Comparison of ENCODE assay signal across 9 mouse cellular contexts in the genomic region with DNA sequence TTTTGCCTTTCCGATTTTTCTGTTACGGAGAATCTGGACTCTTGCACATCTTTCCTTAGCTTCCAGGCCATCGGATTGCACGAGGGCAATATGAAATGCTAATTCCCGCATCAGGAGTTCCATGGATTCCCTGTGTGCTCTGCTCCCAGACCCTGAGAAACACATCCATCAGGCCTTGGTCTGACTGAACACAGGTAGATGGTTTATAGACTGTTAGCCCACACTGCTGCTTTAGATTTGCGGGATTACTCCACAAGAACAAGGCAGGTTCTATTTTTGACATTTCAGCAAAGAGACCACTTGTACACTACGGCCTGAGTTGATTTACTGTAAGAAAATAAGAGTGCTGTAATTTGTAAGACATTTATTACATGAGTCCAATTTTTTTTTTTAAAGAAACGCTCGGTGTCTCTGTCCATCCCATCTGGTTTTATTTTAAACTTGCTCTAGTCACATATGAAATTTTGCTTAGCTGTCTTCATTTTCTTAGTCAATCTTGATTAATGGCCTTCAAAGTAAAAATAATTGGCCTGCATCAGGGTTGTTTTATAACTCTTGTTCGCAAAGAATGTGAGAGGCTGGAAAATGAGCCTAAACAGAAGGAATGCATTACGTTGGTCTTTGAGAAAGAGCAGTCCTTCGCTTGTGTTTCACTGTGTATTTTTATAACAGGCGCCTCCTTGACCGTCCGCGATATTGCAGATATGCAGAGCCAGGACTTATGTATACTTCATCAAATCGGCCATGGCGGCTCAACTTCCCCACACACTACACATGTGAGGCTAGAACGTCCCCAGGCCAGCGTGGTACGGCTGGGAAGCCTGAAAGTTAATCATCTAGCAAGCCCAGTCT.
A peak's percentile ranks its signal among the peaks of the same experiment; 100 is the strongest.
DNase-seq lines count a peak whose midpoint lies in the region; ATAC-seq and TF ChIP-seq lines count a peak whose summit lies in the region.
"Had no signal": no experiment of that assay in that cellular context is flagged by ENCODE, and none has a peak within 500 bp of the region (broad histone marks: within the 10 kb centered on the region; RNA-seq: fewer than 3 reads in every experiment).

No protein-coding gene starts in this region.

- no peak for TF ChIP-seq CTCF in layer of hippocampus, adult 2 months (conservative IDR thresholded peaks at IDR 0.05)

- H3K9me3 ChIP-seq in stomach, embryonic 14.5 days (ENCODE audit: control insufficient read depth, low read depth, low read length) = no peaks in the 10 kb centered on the region
- H3K9me3 ChIP-seq: liver, embryonic 13.5 days had no signal

- no peak for DNase-seq in layer of hippocampus, adult 2 months (ENCODE audit: low spot score in 2 of 2)
- DNase-seq in layer of hippocampus, postnatal 14 days (ENCODE audit: low spot score in 2 of 2) = no peak
- peak; percentile 13 for DNase-seq in heart, adult 8-10 months (ENCODE audit: low spot score)
- peak; percentile 36 to 51 for DNase-seq in kidney, postnatal 4 days
- no peak for DNase-seq in cerebellum, adult 11 months
- no peak for DNase-seq in left cerebral cortex, adult 8-10 months (ENCODE audit: low spot score in 2 of 2)
- no peak for DNase-seq in layer of hippocampus, adult 9-10 months (ENCODE audit: low spot score)
- DNase-seq: liver, embryonic 13.5 days had no signal

- no peaks in the 10 kb centered on the region for H3K27me3 ChIP-seq in stomach, embryonic 14.5 days (ENCODE audit: control insufficient read depth, insufficient read depth, low read length)
- H3K27me3 ChIP-seq: liver, embryonic 13.5 days had no signal

- H3K4me3 ChIP-seq in layer of hippocampus, adult 2 months = no peak overlapping the region
- no peak overlapping the region for H3K4me3 ChIP-seq in stomach, embryonic 14.5 days (ENCODE audit: low read depth, low read length)
- H3K4me3 ChIP-seq: liver, embryonic 13.5 days had no signal

- no peaks in the 10 kb centered on the region for H3K36me3 ChIP-seq in stomach, embryonic 14.5 days (ENCODE audit: control insufficient read depth, insufficient read depth, low read length)
- H3K36me3 ChIP-seq: liver, embryonic 13.5 days had no signal

- peaks cover 3% of the 10 kb centered on the region; the same call in 1 of the 2 replicates for H3K4me1 ChIP-seq in stomach, embryonic 14.5 days (ENCODE audit: control insufficient read depth, insufficient read depth, low read length)
- H3K4me1 ChIP-seq: liver, embryonic 13.5 days had no signal

- WGBS in stomach, embryonic 14.5 days = 33% methylated on average over 21 of the region's 21 CpGs

- peak; percentile 82; the same call in 1 of the 2 replicates for ATAC-seq in stomach, embryonic 14.5 days (ENCODE audit: insufficient number of reproducible peaks, insufficient read depth, low FRiP score, low read depth)

- peak overlapping the region; percentile 20; the same call in 1 of the 2 replicates for H3K27ac ChIP-seq in layer of hippocampus, adult 2 months
- peak overlapping the region; percentile 90 for H3K27ac ChIP-seq in stomach, embryonic 14.5 days (ENCODE audit: low read length)
- H3K27ac ChIP-seq: liver, embryonic 13.5 days had no signal

- H3K9ac ChIP-seq in stomach, embryonic 14.5 days (replicated peaks; ENCODE audit: low read depth, low read length) = no peak overlapping the region
- H3K9ac ChIP-seq: liver, embryonic 13.5 days had no signal

- H3K4me2 ChIP-seq in stomach, embryonic 14.5 days (replicated peaks; ENCODE audit: low read depth, low read length) = 0 out of 2 replicates have a peak overlapping the region, but pooled peaks have one; percentile 8
- H3K4me2 ChIP-seq: liver, embryonic 13.5 days had no signal

Comparison
In these comparisons a context has a peak if more than half of its experiments do, and no peak if none do; other contexts are left out.
1. DNase-seq: peak in heart, adult 8-10 months (single experiment) and kidney, postnatal 4 days (2 of 2); none in layer of hippocampus, adult 2 months (0 of 2), layer of hippocampus, postnatal 14 days (0 of 2), cerebellum, adult 11 months (single experiment), left cerebral cortex, adult 8-10 months (0 of 2) and layer of hippocampus, adult 9-10 months (single experiment).